Mouse (Mus musculus): ENCODE measurements around the gene Sult6b1. TPM values are rescaled to one million over a fixed set of nuclear protein-coding genes. Genes with fewer than 3 reads are reported as not detected.

Gene Sult6b1
- total RNA-seq (2021), result under 1 TPM in 1 of 2 experiments, not detected in 1; 0.27 TPM
- long read RNA-seq, experiment 1, partial matches to known transcripts, result 0 of 1 reads
- long read RNA-seq, experiment 1, other reads (novel, unspliced or antisense), result 1 of 1 reads
- long read RNA-seq, experiment 2, result 0 reads

- no peak for DNase-seq
These were observed at the start of gene Sult6b1 for GRCm38 (mm10) chr17:78906892-78907291. Sult6b1 (minus strand) TSS chr17:78906992.

- no peak for DNase-seq
These were observed 46.4 kb upstream of the Sult6b1 start for GRCm38 (mm10) chr17:78953240-78953639.

- no peak for DNase-seq
These were observed 45.3 kb upstream of the Sult6b1 start for GRCm38 (mm10) chr17:78952070-78952469.

GRCm38 (mm10) chr17:78951225-78951624 is 44.4 kb upstream of the Sult6b1 start:
- no peak for DNase-seq

GRCm38 (mm10) chr17:78942579-78942978 is 35.8 kb upstream of the Sult6b1 start:
- no peak for DNase-seq

- DNase-seq, result no peak
These were observed 32.1 kb upstream of the Sult6b1 start for GRCm38 (mm10) chr17:78938927-78939326.

- DNase-seq, result peak; percentile 7
These were observed 30.5 kb upstream of the Sult6b1 start for GRCm38 (mm10) chr17:78937229-78937853.

GRCm38 (mm10) chr17:78936466-78937228 is 29.9 kb upstream of the Sult6b1 start, which contains the start of the genes Cebpz and Ndufaf7:
Cebpz (minus strand) TSS chr17:78937066.
Ndufaf7 (plus strand) TSS chr17:78937136.
- DNase-seq, result peak; percentile 97

- no peak for DNase-seq
These were observed 29.1 kb upstream of the Sult6b1 start for GRCm38 (mm10) chr17:78935857-78936256.

GRCm38 (mm10) chr17:78917696-78918095 is 10.9 kb upstream of the Sult6b1 start:
- no peak for DNase-seq

- no peak for DNase-seq
These were observed 10.1 kb upstream of the Sult6b1 start for GRCm38 (mm10) chr17:78916899-78917298.

GRCm38 (mm10) chr17:78916369-78916813 is 9.6 kb upstream of the Sult6b1 start, which contains the start of gene Cebpzos:
Cebpzos (plus strand) TSS chr17:78916500.
- peak; percentile 89 for DNase-seq

GRCm38 (mm10) chr17:78915772-78916171 is 9.0 kb upstream of the Sult6b1 start:
- no peak for DNase-seq

- DNase-seq, result no peak
These were observed 7.1 kb upstream of the Sult6b1 start for GRCm38 (mm10) chr17:78913921-78914320.

GRCm38 (mm10) chr17:78912861-78913281 is 6.1 kb upstream of the Sult6b1 start:
- DNase-seq, result peak; percentile 19

- DNase-seq, result no peak
These were observed 2.6 kb upstream of the Sult6b1 start for GRCm38 (mm10) chr17:78909374-78909773.

GRCm38 (mm10) chr17:78903158-78903557 is 3.6 kb downstream of the Sult6b1 start:
- no peak for DNase-seq

GRCm38 (mm10) chr17:78895394-78895793 is 11.4 kb downstream of the Sult6b1 start:
- DNase-seq, result peak; percentile 62

- no peak for DNase-seq
These were observed 11.8 kb downstream of the Sult6b1 start for GRCm38 (mm10) chr17:78894991-78895390.

- no peak for DNase-seq
These were observed 15.8 kb downstream of the Sult6b1 start for GRCm38 (mm10) chr17:78891020-78891419.

GRCm38 (mm10) chr17:78889184-78889583 is 17.6 kb downstream of the Sult6b1 start:
- no peak for DNase-seq

- DNase-seq, result peak; percentile 43
These were observed 18.2 kb downstream of the Sult6b1 start for GRCm38 (mm10) chr17:78888554-78888953.
